Mouse (Mus musculus): ENCODE results near the gene Glis1.

GRCm38 (mm10) chr4:107442288-107442687 lies 7.9 kb downstream of the Glis1 start:
- no peak for TF ChIP-seq CTCF (IDR thresholded peaks at IDR 0.05; ENCODE audit: borderline replicate concordance, insufficient read depth, low read depth, low read length)
- TF ChIP-seq POLR2A (IDR thresholded peaks at IDR 0.05; ENCODE audit: borderline replicate concordance, insufficient read depth, low read length): no peak
